Mouse (Mus musculus) common myeloid progenitor, adult 5-6 weeks (primary cell): ENCODE measurements at regions not wholly inside any gene's neighbourhood (a gene's known extent, or its start where the extent isn't known, plus 50 kb on each side); places are given as distances from the start of the nearest gene placed in this dataset.

Source experiments
- ATAC-seq: replicated peaks from 2 replicates; pipeline ENCODE4 v1.8.0; 2016; ENCODE audit warnings: low read depth, mild to moderate bottlenecking, moderate TSS enrichment, inconsistent platforms; ENCODE audit not compliant: poor library complexity, severe bottlenecking

DNA sequence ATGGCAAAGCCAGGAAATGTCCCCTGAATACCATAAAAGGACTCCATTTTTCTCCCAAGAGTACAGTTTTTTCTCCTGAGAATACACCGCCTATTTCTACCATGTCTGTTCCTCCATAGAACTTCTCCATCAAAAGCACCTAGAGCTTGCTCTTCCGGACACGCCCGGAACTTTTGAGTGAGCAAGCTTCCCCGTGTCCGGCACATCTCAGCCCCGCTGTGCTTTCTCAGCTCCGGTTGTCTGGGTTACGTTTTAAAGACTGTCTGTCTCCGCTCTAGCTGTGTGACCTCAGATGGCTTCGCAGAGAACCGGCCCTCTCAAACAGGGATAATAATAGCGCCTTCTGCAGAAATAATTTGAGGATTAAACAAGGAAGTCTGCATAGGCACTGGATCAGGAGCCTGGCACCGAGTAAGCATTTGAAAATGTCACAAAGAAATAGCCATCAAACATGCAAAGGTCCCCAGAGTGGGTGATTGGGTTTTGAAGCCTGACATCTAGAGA is 122.8 kb downstream of the Ddx11 start:
- no peak for ATAC-seq

DNA sequence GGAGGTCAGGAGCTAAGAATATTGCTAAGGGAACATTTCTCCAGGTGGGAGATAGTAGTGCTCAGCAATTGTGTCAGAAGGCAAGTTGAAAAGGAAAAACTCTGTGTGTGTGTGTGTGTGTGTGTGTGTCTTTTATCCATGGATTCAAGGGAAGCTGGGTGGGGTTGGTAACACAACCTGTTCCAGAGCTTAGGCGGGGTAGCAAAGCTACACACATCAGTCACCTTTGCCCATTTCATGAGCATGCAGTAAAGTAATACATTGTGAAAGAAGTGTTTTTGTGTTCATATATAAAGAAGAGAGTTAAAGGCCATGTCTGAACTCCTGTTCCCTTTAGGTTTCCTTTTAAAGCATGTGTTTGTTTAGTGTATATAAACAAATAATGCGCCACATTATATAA is 128.2 kb downstream of the Ddx11 start:
- no peak for ATAC-seq

DNA sequence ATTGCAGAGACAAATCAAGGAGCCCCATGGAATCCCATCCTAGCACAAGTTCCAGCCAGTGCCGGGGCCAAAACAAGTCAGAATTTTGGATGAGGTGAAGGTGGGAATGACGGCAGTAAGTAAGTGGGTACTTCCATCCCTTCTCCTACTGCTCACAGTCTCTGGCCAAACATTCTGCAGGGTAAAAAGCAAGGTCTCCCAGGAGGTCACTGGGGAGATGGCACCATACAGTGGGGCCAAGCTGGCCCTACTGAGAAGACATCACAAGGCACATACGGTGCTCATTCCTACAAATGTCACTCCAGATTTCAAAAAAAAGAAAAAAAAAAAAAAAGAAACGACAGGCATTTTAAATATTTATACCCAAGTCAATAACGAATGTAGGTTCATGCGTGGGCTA is 129.6 kb downstream of the Ddx11 start:
- ATAC-seq = no peak

DNA sequence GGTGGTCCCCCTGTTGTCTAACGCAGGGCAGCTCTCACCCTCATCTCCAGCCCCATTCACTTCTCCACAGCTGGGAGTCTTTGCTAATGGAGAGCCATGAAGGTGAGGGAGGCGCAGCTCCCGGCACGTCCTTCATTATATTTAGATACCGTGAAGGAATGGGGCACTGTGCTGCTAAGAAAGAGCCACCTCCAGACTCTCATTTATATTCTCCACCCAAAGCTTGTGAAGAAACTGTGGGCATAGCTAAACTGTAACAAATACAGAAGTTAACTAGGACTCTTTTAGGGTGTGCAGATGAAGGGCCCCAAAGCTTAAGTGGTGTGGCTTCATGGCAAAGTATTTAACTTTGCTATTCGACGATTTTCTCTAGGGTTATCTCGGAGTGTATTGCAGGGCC is 136.4 kb downstream of the Ddx11 start:
- no peak for ATAC-seq

DNA sequence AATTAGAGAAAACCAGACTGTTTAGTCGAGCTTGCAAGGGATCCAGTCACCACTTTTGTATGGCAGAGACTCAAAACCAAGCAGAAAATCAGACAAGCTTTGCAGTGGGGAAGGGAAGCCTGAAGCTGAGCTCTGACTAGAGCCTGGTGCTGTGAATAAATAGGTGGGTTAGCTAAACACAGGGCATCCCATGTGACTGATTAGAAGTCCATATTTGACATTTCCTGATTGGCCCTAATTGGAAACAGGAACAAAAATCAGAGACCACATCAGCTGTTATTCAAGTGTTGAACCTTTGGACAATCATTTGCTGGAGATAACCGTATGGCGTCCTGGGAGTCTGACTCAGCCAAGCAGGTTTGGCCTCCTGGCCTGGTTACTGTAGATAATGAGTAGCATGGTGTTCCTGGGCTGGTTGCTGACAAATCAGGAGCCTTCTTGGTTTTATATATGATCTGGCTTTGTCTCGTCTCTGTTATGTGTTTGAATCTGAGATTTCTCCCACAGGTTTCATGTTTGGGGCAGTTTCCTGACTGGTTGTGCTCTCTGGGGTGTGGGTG is 139.4 kb downstream of the Ddx11 start:
- no peak for ATAC-seq

DNA sequence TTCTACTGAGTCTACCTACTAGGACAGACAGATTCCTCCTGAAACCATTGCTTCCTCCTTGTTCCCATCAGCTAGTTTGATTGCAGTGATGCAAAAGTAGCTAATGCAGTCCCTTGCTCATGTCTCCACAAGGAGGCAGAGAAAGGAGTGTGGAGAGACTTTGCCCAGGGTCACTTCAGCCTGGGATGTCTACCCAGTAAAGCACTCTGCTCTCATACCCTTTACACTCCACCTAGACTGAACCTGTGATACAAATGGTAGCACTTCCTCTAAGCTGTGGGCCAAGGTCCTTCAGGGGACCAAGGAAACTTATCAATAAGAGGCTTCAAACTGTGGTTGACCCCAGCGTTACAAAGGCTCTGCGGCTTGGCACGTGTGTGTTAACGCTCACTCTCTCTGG is 140.1 kb downstream of the Ddx11 start:
- no peak for ATAC-seq

DNA sequence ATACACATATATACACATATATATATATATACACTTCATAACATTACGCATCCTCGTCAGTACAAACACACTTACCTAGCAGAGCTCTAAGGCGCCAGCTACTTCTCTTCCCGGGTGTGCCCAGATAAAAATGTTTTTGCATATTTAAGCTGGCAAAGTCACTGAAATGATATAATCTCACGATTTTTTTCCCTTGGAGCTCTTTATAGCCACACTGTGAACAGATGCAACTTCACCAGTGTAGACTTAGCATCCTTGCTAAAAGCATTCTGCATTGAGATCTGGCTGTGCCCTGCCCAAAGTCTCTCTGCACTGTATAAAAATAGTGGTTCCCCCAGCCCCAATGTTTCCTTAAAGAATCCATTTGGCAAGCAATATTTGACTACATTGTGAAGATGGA is 143.5 kb downstream of the Ddx11 start:
- no peak for ATAC-seq

DNA sequence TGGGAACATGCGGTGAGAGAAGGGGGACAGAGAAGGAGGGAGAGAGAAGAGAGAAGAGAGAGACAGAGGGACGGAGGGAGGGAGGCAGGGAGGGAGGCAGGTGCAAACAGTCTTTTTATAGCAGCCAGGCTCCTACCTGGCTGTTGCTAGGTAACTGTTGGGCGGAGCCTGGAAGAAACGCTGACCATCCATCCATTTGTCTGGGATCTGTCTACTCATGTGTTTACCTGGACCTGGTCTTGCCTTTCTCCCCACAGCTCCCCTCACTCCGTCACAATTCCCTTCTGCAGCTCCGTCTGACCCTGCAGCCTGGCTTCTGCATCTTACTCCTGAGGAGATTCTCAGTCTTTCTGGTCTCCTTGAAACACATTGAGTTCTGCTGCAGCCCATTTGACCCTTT is 144.5 kb downstream of the Ddx11 start:
- no peak for ATAC-seq

DNA sequence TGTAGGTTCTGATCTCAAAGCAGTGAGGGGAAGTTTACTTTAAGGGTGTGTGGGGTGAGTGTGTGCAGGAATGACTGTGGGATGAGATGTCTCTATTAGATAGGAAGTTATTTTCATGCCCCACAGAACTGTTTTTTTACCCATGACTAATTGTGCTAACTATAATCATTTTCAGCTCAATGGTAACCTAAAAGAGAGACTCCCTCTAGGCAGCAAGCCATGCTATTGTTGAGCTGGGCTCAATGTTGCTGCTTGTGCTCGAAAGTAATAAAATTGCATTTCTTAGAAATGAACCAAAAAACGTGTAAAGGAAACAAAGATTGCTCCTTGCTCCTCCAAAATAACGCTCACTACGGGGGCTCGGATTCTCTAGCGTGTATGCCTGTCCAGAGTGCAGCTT is 146.2 kb downstream of the Ddx11 start:
- no peak for ATAC-seq

DNA sequence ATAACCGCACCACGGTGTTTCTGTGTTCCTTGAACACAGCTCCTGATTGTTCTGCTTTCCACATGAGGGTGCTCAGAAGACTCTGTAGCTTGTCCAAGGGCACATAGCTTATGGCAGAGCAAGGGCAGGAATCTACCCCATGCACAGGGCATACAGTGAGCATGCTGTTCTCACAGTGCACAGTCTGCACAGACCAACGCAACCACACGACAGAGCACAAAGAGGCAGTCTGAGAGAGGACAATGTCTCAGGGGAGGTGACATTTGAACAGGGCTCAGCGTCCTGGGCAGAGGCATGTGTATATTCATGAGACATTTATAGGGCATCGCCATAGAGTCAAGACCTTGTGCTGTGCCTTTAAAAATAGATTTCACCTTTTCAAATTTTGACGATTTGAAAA is 148.6 kb downstream of the Ddx11 start:
- no peak for ATAC-seq

DNA sequence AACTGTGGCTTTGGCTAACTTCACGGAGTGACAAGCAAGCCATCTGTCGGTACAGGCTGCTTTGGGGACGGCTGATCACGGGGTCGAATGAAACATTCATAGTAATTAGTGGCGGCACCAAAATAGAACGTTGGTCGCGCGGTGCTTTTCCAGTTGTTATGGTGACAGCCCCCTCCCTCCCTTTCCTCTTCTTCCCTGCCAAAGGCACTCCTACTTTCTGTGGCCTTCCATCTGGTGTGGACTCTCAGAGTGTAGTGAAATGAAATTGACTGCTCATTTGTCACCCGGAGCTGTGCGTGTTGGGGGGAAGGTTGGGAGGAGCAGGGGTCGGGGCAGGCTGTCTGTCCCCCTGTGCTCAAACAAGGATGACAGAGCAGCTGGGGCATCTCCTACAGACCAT is 153.5 kb downstream of the Ddx11 start:
- ATAC-seq = no peak

DNA sequence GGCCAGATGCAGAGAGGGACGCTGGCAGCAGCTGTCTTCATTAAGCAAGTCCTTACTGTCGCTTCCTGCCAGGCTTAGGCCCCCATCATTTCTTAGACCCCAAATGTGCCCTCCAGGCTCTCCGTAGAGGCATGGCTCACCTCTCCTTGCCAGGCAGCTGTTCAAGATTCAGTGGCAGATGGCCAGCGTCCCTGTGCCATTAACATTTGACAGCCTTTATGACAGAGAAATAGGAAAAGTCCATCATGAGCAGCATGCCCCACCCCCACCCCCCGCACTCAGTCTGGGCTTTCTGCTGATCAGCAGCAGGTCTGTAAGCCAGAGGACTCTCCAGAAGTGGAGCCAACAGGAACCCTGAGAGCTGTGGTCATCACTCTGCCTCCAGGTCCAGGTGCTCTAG is 154.7 kb downstream of the Ddx11 start:
- no peak for ATAC-seq

DNA sequence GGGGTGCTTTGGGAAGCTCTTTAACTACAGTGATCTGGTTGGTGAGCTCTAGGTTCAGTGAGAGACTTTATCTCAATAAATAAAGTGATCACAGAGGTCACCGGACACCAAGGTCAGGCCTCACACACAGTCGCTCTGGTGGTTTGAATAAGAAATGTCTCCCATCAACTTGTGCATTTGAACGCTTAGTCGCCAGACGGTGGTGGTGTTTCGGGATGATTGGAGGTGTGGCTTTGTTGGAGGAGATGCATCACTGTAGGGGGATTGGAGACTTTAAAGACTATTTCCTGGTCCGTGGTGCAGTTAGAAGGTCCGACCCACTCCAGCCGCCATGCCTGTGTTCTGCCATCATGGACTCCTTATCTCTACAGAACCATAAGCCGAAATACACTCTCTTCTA is 162.0 kb downstream of the Ddx11 start:
- no peak for ATAC-seq
